Mouse (Mus musculus) lung, embryonic 14.5 days (tissue): ENCODE data around the gene Bax. TPM values are rescaled to one million over a fixed set of nuclear protein-coding genes. Genes with fewer than 3 reads are reported as not detected.
A peak's percentile ranks its signal among the peaks of the same experiment; 100 is the strongest.

ENCODE experiments used
- ATAC-seq: fragments of 200-750 bp; cut with Nextera tagmentation; 2 replicates; pipeline ENCODE4 v1.8.0; 2017; ENCODE audit warnings: mild to moderate bottlenecking, moderate TSS enrichment, moderate library complexity; ENCODE audit not compliant: insufficient read depth
- DNase-seq: peaks from one replicate; pipeline ENCODE4 v3.0.0-alpha.2; 2015
- H3K27ac ChIP-seq: fragments of 300-500 bp; sonication (generic); 2 replicates; pipeline ENCODE4 v1.5.1; 2014; ENCODE audit warnings: low read depth, mild to moderate bottlenecking, moderate library complexity
- H3K27me3 ChIP-seq: fragments of 300-500 bp; sonication (generic); 2 replicates; pipeline ENCODE4 v1.6.1; 2014; ENCODE audit warnings: low read length, control low read depth; ENCODE audit not compliant: insufficient read depth
- H3K36me3 ChIP-seq: fragments of 300-500 bp; sonication (generic); 2 replicates; pipeline ENCODE4 v1.6.1; 2014; ENCODE audit warnings: control low read depth; ENCODE audit not compliant: insufficient read depth
- H3K4me1 ChIP-seq: fragments of 300-500 bp; sonication (generic); 2 replicates; pipeline ENCODE4 v1.6.1; 2014; ENCODE audit warnings: antibody characterized with exemption, control low read depth; ENCODE audit not compliant: insufficient read depth
- H3K4me2 ChIP-seq: fragments of 300-500 bp; sonication (generic); 2 replicates; pipeline ENCODE4 v1.6.1; 2014; ENCODE audit warnings: mild to moderate bottlenecking
- H3K4me3 ChIP-seq: fragments of 300-500 bp; sonication (generic); 2 replicates; pipeline ENCODE4 v1.5.1; 2014; ENCODE audit warnings: low read depth, low read length
- H3K9ac ChIP-seq: fragments of 300-500 bp; sonication (generic); 2 replicates; pipeline ENCODE4 v1.6.1; 2014
- H3K9me3 ChIP-seq: fragments of 300-500 bp; sonication (generic); 2 replicates; pipeline ENCODE4 v1.6.1; 2016; ENCODE audit warnings: low read depth, low read length, control low read depth
- CTCF ChIP-seq: IDR thresholded peaks from 2 replicates; pipeline ENCODE4 v1.5.1; 2016; ENCODE audit warnings: antibody characterized with exemption, low read depth
- WGBS: fragments of 180-500 bp; shearing (Covaris S2); extraction: QIAGEN DNeasy Blood & Tissue Kit; methylation state at CpG from one replicate; pipeline ENCODE4 v1.1.7; 2014; 5-methylcytosine and 5-hydroxymethylcytosine counted together
- polyA plus RNA-seq: library from polyadenylated mRNA; unstranded; fragments of >200 nt; fragmentation: Nextera tagmentation; extraction: Ambion mirVana; gene quantifications from 2 replicates; pipeline ENCODE4 v1.2.1, GENCODE M21; 2014

The Bax gene
- polyA plus RNA-seq: 135 and 139 TPM in 2 replicates

DNA sequence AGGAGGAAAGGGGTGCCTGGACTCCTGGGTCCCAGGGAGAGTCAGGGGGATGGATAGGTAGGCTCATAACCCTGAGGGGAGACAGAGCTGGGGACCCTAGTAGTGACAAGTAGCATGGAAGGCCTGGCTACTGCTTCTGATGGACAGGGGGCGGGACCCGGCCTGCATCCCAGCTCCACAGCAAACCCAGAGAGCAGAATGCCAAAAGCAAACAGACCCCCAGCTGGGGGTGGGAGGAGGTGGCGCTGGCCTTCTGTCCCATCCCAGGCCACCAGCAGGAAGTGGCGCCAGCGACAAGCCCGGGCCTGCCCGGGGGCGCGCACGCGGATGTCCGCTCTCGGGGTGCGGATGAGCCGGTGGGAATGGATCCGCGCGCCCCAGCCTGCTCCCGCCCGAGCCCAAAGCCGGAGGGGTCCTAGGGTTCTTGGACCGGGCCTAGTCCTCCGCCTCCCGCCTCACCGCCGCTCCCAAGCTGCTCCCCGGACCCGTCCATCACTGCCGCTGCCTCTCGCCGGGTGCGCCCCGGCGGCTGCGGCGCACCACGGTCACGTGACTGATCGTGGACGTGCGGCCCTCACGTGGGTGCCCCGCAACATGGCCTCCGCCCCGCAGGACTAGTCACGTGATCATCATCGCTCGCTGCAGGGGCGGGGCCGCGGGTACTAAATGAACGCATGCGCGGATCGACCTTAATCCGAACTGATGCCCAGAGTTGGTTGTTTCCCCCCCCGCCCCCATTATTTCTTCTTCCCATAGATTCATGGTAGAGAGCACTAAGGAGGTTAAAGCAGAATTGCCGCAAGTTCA lies at the start of gene Bax:
Gene Bax, minus strand, starts transcription at position 616 of the 807 bp plus-strand sequence.
- DNase-seq (peak; percentile 100), ATAC-seq (peak; percentile 75)
- Histone ChIP-seq H3K9ac (peak within 1 kb of the TSS; percentile 80), H3K36me3 (peaks cover 41% of the 10 kb centered on the region), H3K4me1 (no peaks in the 10 kb centered on the region), H3K27me3 (no peaks in the 10 kb centered on the region), H3K27ac (peak within 1 kb of the TSS; percentile 40), H3K4me3 (peak within 1 kb of the TSS; percentile 87), H3K9me3 (no peaks in the 10 kb centered on the region), H3K4me2 (peak within 1 kb of the TSS; percentile 94)
- 0 out of 2 replicates have a peak, but pooled peaks have one; percentile 5 for TF ChIP-seq CTCF
- WGBS: under 1% methylated on average over 58 of the region's 58 CpGs

DNA sequence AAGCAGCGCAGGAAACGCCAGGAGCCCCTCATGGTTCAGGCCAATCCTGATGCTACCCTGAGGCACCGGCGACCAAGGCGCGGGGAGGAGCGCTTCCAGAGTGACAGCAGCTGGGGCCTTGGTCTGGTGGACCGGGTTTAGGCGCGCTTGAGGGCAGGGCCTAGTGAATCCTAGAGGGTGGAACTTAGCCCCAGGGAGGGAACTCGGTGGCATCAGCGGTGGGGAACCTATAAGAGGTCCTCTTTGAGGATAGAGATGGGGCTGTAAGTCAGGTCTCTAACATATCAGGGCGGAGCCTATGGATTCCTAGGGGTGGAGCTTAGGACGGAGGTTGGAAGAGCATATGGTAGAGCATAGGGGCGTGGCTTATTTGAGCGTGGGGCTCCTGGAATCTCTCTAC lies 48.7 kb upstream of the Bax start:
- peaks cover 4% of the 10 kb centered on the region; the same call in 1 of the 2 replicates for H3K4me1 ChIP-seq
- ATAC-seq (peak; percentile 42; the same call in 1 of the 2 replicates), DNase-seq (peak; percentile 54)
- H3K9me3 ChIP-seq: no peaks in the 10 kb centered on the region
- H3K27ac ChIP-seq: 0 out of 2 replicates have a peak overlapping the region, but pooled peaks have one; percentile 24
- 29% methylated on average over 16 of the region's 16 CpGs for WGBS
- no peaks in the 10 kb centered on the region for H3K27me3 ChIP-seq
- H3K4me2 ChIP-seq: peak overlapping the region; percentile 30; the same call in 1 of the 2 replicates
- H3K4me3 ChIP-seq: no peak overlapping the region
- TF ChIP-seq CTCF: no peak
- no peaks in the 10 kb centered on the region for H3K36me3 ChIP-seq
- peak overlapping the region; percentile 6; the same call in 1 of the 2 replicates for H3K9ac ChIP-seq

DNA sequence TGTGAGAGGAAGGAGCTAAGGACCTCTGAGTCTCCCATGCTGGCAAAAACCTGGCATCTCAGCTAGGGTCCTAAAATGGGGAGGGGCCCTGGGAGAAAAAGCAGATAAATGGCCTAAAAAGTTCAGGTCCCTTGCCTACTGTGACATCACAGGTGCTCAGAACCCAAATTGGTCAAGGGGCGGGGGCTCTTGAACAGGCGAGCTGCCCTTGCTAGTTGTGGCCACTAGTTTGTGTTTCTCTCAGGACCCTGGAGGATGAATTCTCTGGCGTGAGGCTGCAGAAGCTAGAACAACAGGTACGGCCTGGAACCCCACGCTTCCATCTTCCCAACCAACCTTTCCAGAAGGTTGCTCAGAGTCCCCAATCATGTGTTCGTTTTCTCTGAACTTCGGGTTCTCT lies 47.7 kb upstream of the Bax start:
- WGBS: 82% methylated on average over 7 of the region's 7 CpGs
- DNase-seq (no peak), ATAC-seq (no peak)
- Histone ChIP-seq H3K27ac (no peak overlapping the region), H3K4me1 (peaks cover 4% of the 10 kb centered on the region; the same call in 1 of the 2 replicates), H3K4me2 (no peak overlapping the region), H3K4me3 (no peak overlapping the region), H3K9me3 (no peaks in the 10 kb centered on the region), H3K9ac (no peak overlapping the region), H3K36me3 (no peaks in the 10 kb centered on the region), H3K27me3 (no peaks in the 10 kb centered on the region)
- TF ChIP-seq CTCF: no peak

DNA sequence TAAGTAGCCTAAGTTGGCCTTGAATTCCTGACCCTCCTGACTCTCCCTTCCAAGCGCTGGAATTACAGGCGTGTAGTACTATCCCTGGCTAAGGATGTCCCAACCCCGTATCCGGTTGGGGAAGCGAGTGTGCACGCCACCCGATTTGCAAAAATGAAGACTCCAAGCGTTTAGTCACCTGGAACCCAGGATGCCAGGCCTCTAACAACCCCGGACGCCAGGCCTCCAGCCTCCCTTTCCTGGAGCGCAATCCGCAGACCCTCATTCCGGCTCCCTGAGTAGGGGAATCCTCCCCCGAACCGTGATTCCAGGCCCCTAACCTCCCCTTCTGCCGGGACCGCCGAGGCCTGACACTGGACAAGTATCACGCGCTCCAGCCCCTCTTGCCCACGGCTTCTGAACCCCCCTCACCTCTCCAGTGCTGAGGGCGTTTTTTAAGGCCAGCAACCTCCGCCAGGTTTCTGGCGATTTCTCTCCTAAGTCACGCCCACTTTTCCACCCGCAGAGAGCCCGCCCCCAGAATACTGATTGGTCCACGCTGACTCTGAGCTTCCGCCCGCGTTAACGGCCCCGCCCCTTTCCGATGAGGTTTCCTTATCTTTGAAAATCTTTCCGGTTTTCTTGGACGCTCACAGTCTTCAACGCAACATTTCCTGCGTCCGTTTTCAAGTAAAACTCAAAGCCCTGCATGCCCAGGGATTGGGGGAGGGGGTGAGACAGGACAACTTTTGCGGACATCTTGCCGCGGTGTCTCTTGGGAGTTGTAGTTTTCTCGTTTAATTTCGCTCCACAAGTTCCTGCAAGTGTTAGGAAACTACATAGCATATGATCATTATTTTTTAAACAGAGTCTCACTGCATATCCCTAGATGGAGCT lies 43.5 kb upstream of the Bax start, which contains the start of gene Nucb1:
Gene Nucb1, minus strand, starts transcription at position 495 of the 876 bp plus-strand sequence.
- Histone ChIP-seq H3K36me3 (peaks cover 23% of the 10 kb centered on the region), H3K4me2 (peak within 1 kb of the TSS; percentile 97), H3K27me3 (no peaks in the 10 kb centered on the region), H3K9ac (peak within 1 kb of the TSS; percentile 60), H3K27ac (peak within 1 kb of the TSS; percentile 92), H3K4me1 (peaks cover 1% of the 10 kb centered on the region; the same call in 1 of the 2 replicates), H3K9me3 (no peaks in the 10 kb centered on the region), H3K4me3 (peak within 1 kb of the TSS; percentile 53)
- TF ChIP-seq CTCF: 0 out of 2 replicates have a peak, but pooled peaks have one; percentile 1
- ATAC-seq: peak; percentile 88
- peak; percentile 98 for DNase-seq
- under 1% methylated on average over 44 of the region's 44 CpGs for WGBS

DNA sequence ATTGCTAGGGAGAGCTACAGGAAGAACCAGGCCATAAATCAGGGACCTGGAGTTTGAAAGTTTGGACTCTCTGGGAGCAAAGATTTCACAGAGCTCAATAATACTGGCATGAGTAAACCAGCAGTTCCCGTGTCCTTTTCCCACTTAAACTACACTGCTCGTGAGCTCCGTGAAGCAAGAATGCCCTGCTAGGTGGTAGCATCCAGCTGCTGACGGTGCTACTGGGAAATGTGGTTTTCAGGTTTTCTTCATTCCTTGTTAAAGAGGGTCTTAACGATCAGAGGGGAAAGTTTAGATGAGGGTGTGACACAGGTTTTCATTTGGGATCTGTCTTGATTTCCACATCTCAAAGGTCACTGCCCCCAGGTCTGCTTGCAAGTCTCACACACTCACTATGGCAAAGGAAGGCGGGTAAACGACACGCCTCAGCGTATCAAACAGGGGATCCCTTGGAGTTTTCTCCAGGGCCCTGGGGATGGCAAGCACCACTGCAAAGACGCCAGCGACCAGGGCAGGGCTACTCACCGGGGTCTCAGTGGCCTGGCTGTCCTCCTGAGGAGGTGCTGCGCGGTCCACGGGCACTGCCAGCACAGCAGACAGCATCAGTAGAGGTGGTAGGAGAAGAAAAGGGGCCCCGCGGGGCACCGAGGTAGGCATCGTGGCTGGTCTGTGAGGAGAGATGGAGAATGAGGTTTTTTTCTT lies 42.6 kb upstream of the Bax start:
- no peak for DNase-seq
- Histone ChIP-seq H3K9me3 (no peaks in the 10 kb centered on the region), H3K4me3 (peak overlapping the region; percentile 53), H3K4me2 (peak overlapping the region; percentile 97), H3K27ac (peak overlapping the region; percentile 92), H3K36me3 (peaks cover 23% of the 10 kb centered on the region), H3K27me3 (no peaks in the 10 kb centered on the region), H3K4me1 (no peaks in the 10 kb centered on the region), H3K9ac (peak overlapping the region; percentile 60)
- no peak for TF ChIP-seq CTCF
- whole genome bisulfite sequencing: 27% methylated on average over 19 of the region's 19 CpGs
- ATAC-seq: peak; percentile 25

DNA sequence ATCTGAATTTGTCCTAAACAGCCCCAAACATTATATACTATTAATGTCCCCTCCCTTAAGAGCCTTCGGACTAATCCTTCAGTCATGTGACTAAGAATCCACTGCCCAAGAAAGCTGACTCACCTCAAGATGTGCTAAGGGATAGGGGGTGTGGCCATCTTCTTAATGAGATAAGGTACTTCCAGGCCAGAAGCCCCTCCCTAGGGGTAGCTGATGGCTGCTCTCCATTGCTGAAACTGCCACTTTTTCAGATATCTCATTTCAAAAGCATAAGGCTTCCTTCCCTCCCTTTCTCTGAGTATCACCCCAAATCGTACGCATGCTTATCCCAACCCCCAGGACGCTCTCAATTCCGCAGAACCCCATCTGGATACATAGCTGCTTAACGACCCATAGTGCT lies 41.9 kb upstream of the Bax start:
- Histone ChIP-seq H3K4me2 (peak overlapping the region; percentile 97), H3K36me3 (peaks cover 23% of the 10 kb centered on the region), H3K27ac (peak overlapping the region; percentile 47; the same call in 1 of the 2 replicates), H3K4me3 (0 out of 2 replicates have a peak overlapping the region, but pooled peaks have one; percentile 8), H3K9ac (peak overlapping the region; percentile 60; the same call in 1 of the 2 replicates), H3K9me3 (no peaks in the 10 kb centered on the region), H3K4me1 (no peaks in the 10 kb centered on the region), H3K27me3 (no peaks in the 10 kb centered on the region)
- DNase-seq (no peak), ATAC-seq (no peak)
- 87% methylated on average over 6 of the region's 6 CpGs for WGBS
- no peak for TF ChIP-seq CTCF
